Mouse (Mus musculus) bone marrow, adult 2 months (tissue): ENCODE measurements around the gene Rtn4rl1. TPM values are rescaled to one million over a fixed set of nuclear protein-coding genes. Genes with fewer than 3 reads are reported as not detected.
A peak's percentile ranks its signal among the peaks of the same experiment; 100 is the strongest.

Experiments used
- H3K27ac ChIP-seq: fragments of 200-500 bp; 2 replicates; pipeline ENCODE4 v1.5.1; 2012; ENCODE audit warnings: low read depth, mild to moderate bottlenecking, control low read depth, inconsistent platforms, low read length; ENCODE audit not compliant: control insufficient read depth, poor library complexity, insufficient read depth
- H3K4me1 ChIP-seq: fragments of 200-500 bp; 2 replicates; pipeline ENCODE4 v1.6.1; 2011; ENCODE audit warnings: low read length; ENCODE audit not compliant: control insufficient read depth, insufficient read depth
- H3K4me3 ChIP-seq: fragments of 200-500 bp; replicated peaks from 2 replicates; pipeline ENCODE3; 2011; ENCODE audit warnings: mild to moderate bottlenecking, low read depth, low read length, control low read depth; ENCODE audit not compliant: control insufficient read depth
- CTCF ChIP-seq: fragments of 200-500 bp; IDR thresholded peaks from 2 replicates; pipeline ENCODE4 v1.5.1; 2011; ENCODE audit warnings: low read length, control low read depth; ENCODE audit not compliant: control insufficient read depth, insufficient read depth
- POLR2A ChIP-seq: fragments of 200-500 bp; IDR thresholded peaks from 2 replicates; pipeline ENCODE4 v1.6.1; 2011; ENCODE audit warnings: low read depth, mild to moderate bottlenecking, control low read depth, low read length, borderline replicate concordance; ENCODE audit not compliant: control insufficient read depth
- WGBS: fragments of 180-500 bp; shearing (Covaris S2); methylation state at CpG from one replicate; pipeline ENCODE4 v1.1.7; 2018; 5-methylcytosine and 5-hydroxymethylcytosine counted together
- polyA plus RNA-seq: library from polyadenylated mRNA; stranded (reverse); fragments of >200 nt; gene quantifications from 2 replicates; pipeline ENCODE4 v1.2.4, GENCODE M21; 2011; ENCODE audit warnings: low replicate concordance; ENCODE audit not compliant: missing spikeins, insufficient read depth, insufficient read length

Rtn4rl1 gene
- polyA plus RNA-seq, 1 experiment = 0.85 TPM

- TF ChIP-seq CTCF (no peak), POLR2A (no peak)
- 78% methylated on average over 5 of the region's 6 CpGs for WGBS
These were observed 27.0 kb downstream of the Rtn4rl1 start for GRCm38 (mm10) chr11:75220517-75221145.

GRCm38 (mm10) chr11:75224062-75224461 lies 30.5 kb downstream of the Rtn4rl1 start:
- Histone ChIP-seq H3K4me1 (no peaks in the 10 kb centered on the region; the same call in 1 of the 2 replicates), H3K27ac (no peak overlapping the region), H3K4me3 (no peak overlapping the region)
- 87% methylated on average over 12 of the region's 12 CpGs for WGBS
- TF ChIP-seq POLR2A = no peak
- no peak for TF ChIP-seq CTCF

More at GRCm38 (mm10) chr11:75220517-75221145, 27.0 kb downstream of the Rtn4rl1 start:
- Histone ChIP-seq H3K4me1 (no peaks in the 10 kb centered on the region), H3K27ac (no peak overlapping the region), H3K4me3 (no peak overlapping the region)

GRCm38 (mm10) chr11:75224835-75225234 lies 31.3 kb downstream of the Rtn4rl1 start:
- TF ChIP-seq CTCF = no peak
- TF ChIP-seq POLR2A = no peak
- Histone ChIP-seq H3K4me1 (no peaks in the 10 kb centered on the region; the same call in 1 of the 2 replicates), H3K27ac (no peak overlapping the region), H3K4me3 (no peak overlapping the region)
- 83% methylated on average over 4 of the region's 4 CpGs for WGBS

- Histone ChIP-seq H3K4me3 (no peak overlapping the region), H3K4me1 (no peaks in the 10 kb centered on the region; the same call in 1 of the 2 replicates), H3K27ac (no peak overlapping the region)
- 8% methylated on average over 3 of the region's 3 CpGs for WGBS
- no peak for TF ChIP-seq CTCF
- no peak for TF ChIP-seq POLR2A
These were observed 34.0 kb downstream of the Rtn4rl1 start for GRCm38 (mm10) chr11:75227632-75228031.

GRCm38 (mm10) chr11:75229289-75229688 lies 35.7 kb downstream of the Rtn4rl1 start:
- Histone ChIP-seq H3K4me1 (no peaks in the 10 kb centered on the region; the same call in 1 of the 2 replicates), H3K27ac (no peak overlapping the region), H3K4me3 (no peak overlapping the region)
- WGBS = 87% methylated on average over 6 of the region's 6 CpGs
- no peak for TF ChIP-seq POLR2A
- no peak for TF ChIP-seq CTCF

GRCm38 (mm10) chr11:75230272-75230760 lies 36.7 kb downstream of the Rtn4rl1 start:
- Histone ChIP-seq H3K4me1 (no peaks in the 10 kb centered on the region; the same call in 1 of the 2 replicates), H3K27ac (no peak overlapping the region), H3K4me3 (no peak overlapping the region)
- 84% methylated on average over 6 of the region's 6 CpGs for WGBS
- TF ChIP-seq CTCF (no peak), POLR2A (no peak)

GRCm38 (mm10) chr11:75231756-75232155 lies 38.2 kb downstream of the Rtn4rl1 start:
- no peaks in the 10 kb centered on the region; the same call in 1 of the 2 replicates for H3K4me1 ChIP-seq
- WGBS = 15% methylated on average over 7 of the region's 7 CpGs

GRCm38 (mm10) chr11:75232434-75232833 lies 38.9 kb downstream of the Rtn4rl1 start:
- TF ChIP-seq POLR2A (no peak), CTCF (no peak)
- Histone ChIP-seq H3K27ac (no peak overlapping the region), H3K4me3 (no peak overlapping the region), H3K4me1 (no peaks in the 10 kb centered on the region; the same call in 1 of the 2 replicates)
- WGBS = 77% methylated on average over 4 of the region's 4 CpGs

More at GRCm38 (mm10) chr11:75231756-75232155, 38.2 kb downstream of the Rtn4rl1 start:
- peak; percentile 70 for TF ChIP-seq CTCF
- no peak for TF ChIP-seq POLR2A
- H3K27ac ChIP-seq = no peak overlapping the region
- no peak overlapping the region for H3K4me3 ChIP-seq

GRCm38 (mm10) chr11:75234745-75235144 lies 41.2 kb downstream of the Rtn4rl1 start:
- 30% methylated on average over 16 of the region's 16 CpGs for WGBS
- Histone ChIP-seq H3K27ac (no peak overlapping the region), H3K4me1 (no peaks in the 10 kb centered on the region), H3K4me3 (no peak overlapping the region)
- TF ChIP-seq POLR2A = no peak
- TF ChIP-seq CTCF = no peak
